Mouse (Mus musculus) bone marrow, adult 2 months (tissue): ENCODE data around the gene Rsph10b. TPM values are rescaled to one million over a fixed set of nuclear protein-coding genes. Genes with fewer than 3 reads are reported as not detected.

ENCODE experiments used
- H3K27ac ChIP-seq: fragments of 200-500 bp; 2 replicates; pipeline ENCODE4 v1.5.1; 2012; ENCODE audit warnings: low read depth, mild to moderate bottlenecking, control low read depth, inconsistent platforms, low read length; ENCODE audit not compliant: control insufficient read depth, poor library complexity, insufficient read depth
- H3K4me1 ChIP-seq: fragments of 200-500 bp; 2 replicates; pipeline ENCODE4 v1.6.1; 2011; ENCODE audit warnings: low read length; ENCODE audit not compliant: control insufficient read depth, insufficient read depth
- H3K4me3 ChIP-seq: fragments of 200-500 bp; replicated peaks from 2 replicates; pipeline ENCODE3; 2011; ENCODE audit warnings: mild to moderate bottlenecking, low read depth, low read length, control low read depth; ENCODE audit not compliant: control insufficient read depth
- CTCF ChIP-seq: fragments of 200-500 bp; IDR thresholded peaks from 2 replicates; pipeline ENCODE4 v1.5.1; 2011; ENCODE audit warnings: low read length, control low read depth; ENCODE audit not compliant: control insufficient read depth, insufficient read depth
- POLR2A ChIP-seq: fragments of 200-500 bp; IDR thresholded peaks from 2 replicates; pipeline ENCODE4 v1.6.1; 2011; ENCODE audit warnings: low read depth, mild to moderate bottlenecking, control low read depth, low read length, borderline replicate concordance; ENCODE audit not compliant: control insufficient read depth
- WGBS: fragments of 180-500 bp; shearing (Covaris S2); methylation state at CpG from one replicate; pipeline ENCODE4 v1.1.7; 2018; 5-methylcytosine and 5-hydroxymethylcytosine counted together
- polyA plus RNA-seq: library from polyadenylated mRNA; stranded (reverse); fragments of >200 nt; gene quantifications from 2 replicates; pipeline ENCODE4 v1.2.4, GENCODE M21; 2011; ENCODE audit warnings: low replicate concordance; ENCODE audit not compliant: missing spikeins, insufficient read depth, insufficient read length

The Rsph10b gene
- polyA plus RNA-seq = 1.9 and 4.8 TPM in 2 replicates

- H3K4me1 ChIP-seq = no peaks in the 10 kb centered on the region
- no peak for TF ChIP-seq CTCF
- TF ChIP-seq POLR2A = no peak
- WGBS = 67% methylated on average over 8 of the region's 8 CpGs
These were observed at the start of gene Rsph10b for GRCm38 (mm10) chr5:143932831-143933230. Gene Rsph10b, plus strand, starts transcription at chr5:143933035.

GRCm38 (mm10) chr5:143885274-143885673, 47.6 kb upstream of the Rsph10b start:
- WGBS = 98% methylated on average over 3 of the region's 3 CpGs

More at GRCm38 (mm10) chr5:143932831-143933230, at the start of gene Rsph10b:
- H3K27ac ChIP-seq = no peak within 1 kb of the TSS
- H3K4me3 ChIP-seq = no peak within 1 kb of the TSS

DNA sequence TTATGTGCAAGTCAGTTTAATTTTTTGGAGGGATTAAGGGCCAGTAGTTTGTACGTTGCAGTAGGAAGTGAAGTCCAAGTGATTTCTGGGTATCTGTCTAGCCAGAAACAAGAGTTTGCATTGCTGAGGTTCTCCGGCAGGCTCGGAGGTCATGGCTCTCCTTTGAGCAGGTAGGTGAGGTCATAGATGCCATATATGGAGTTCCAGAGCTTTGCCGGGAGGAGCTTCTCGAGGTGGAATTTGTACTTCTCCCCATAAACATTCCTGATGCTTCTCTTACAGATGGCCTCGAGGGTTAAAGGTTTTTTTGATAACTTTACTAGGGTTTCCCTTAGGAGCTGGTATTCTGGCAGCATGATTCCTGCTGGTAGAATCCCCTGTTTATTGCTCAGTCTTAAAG, 42.1 kb upstream of the Rsph10b start:
- no peak overlapping the region for H3K27ac ChIP-seq
- 95% methylated on average over 6 of the region's 6 CpGs for WGBS
- H3K4me1 ChIP-seq = no peaks in the 10 kb centered on the region; the same call in 1 of the 2 replicates
- TF ChIP-seq CTCF (no peak), POLR2A (no peak)
- no peak overlapping the region for H3K4me3 ChIP-seq

More at GRCm38 (mm10) chr5:143885274-143885673, 47.6 kb upstream of the Rsph10b start:
- H3K4me3 ChIP-seq = no peak overlapping the region
- no peak for TF ChIP-seq CTCF
- no peak for TF ChIP-seq POLR2A
- H3K27ac ChIP-seq = no peak overlapping the region
- no peaks in the 10 kb centered on the region for H3K4me1 ChIP-seq

- Histone ChIP-seq H3K4me3 (no peak overlapping the region), H3K4me1 (no peaks in the 10 kb centered on the region; the same call in 1 of the 2 replicates), H3K27ac (no peak overlapping the region)
- TF ChIP-seq CTCF (no peak), POLR2A (no peak)
- WGBS = 76% methylated on average over 9 of the region's 9 CpGs
These were observed 40.5 kb upstream of the Rsph10b start for GRCm38 (mm10) chr5:143892255-143892886.

DNA sequence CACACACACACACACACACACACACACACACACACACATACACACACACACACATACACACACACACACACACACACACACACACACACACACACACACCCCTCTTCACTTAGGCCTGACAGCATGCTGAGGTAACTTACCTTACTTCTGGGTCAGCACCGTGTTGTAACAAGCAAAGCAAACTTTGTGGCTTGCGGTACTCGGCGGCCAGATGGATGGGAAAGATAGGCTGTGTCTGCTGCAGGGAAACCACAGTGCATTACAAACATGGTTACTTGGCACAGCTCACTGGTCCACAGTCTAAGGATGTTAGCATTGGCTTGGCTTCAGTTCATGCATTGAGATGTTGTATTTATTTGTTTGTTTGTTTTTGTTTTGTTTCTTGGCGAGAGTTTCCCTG, 39.4 kb upstream of the Rsph10b start:
- Histone ChIP-seq H3K4me1 (no peaks in the 10 kb centered on the region; the same call in 1 of the 2 replicates), H3K4me3 (no peak overlapping the region), H3K27ac (no peak overlapping the region)
- WGBS = 17% methylated on average over 5 of the region's 5 CpGs
- TF ChIP-seq CTCF (no peak), POLR2A (no peak)

GRCm38 (mm10) chr5:143897635-143898330, 35.1 kb upstream of the Rsph10b start, which contains the start of gene Ankrd61:
Gene Ankrd61, minus strand, starts transcription at chr5:143897685.
- H3K4me1 ChIP-seq = no peaks in the 10 kb centered on the region; the same call in 1 of the 2 replicates
- TF ChIP-seq POLR2A (no peak), CTCF (no peak)
- H3K4me3 ChIP-seq = no peak within 1 kb of the TSS
- no peak within 1 kb of the TSS for H3K27ac ChIP-seq
- WGBS = 93% methylated on average over 14 of the region's 14 CpGs

GRCm38 (mm10) chr5:143902111-143902510, 30.7 kb upstream of the Rsph10b start:
- Histone ChIP-seq H3K27ac (no peak overlapping the region), H3K4me1 (no peaks in the 10 kb centered on the region), H3K4me3 (no peak overlapping the region)
- WGBS = 85% methylated on average over 3 of the region's 3 CpGs
- no peak for TF ChIP-seq POLR2A
- TF ChIP-seq CTCF = no peak

DNA sequence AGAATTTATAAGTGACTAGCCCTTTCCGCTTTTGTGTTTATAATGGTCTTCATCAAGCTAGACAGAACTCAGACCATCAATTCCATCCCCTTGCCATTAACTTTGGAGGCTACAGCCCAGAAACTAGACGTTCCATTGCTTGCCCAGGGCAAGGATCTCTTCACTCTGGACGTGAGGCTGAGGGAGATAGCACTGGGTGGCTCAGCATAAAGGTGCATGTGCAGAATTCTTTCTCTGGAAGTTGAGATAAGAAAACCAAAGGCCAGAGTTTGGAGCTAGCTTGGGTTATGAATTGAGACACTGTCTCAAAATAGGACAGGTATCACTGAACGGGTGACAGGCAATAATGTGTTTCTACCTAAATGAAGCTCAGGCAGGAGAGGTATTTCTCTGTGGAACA, 29.0 kb upstream of the Rsph10b start:
- Histone ChIP-seq H3K4me3 (no peak overlapping the region), H3K27ac (no peak overlapping the region), H3K4me1 (no peaks in the 10 kb centered on the region)
- 68% methylated on average over 4 of the region's 4 CpGs for WGBS
- no peak for TF ChIP-seq CTCF
- TF ChIP-seq POLR2A = no peak
